Mouse (Mus musculus): ENCODE data around the gene Etfdh. TPM values are rescaled to one million over a fixed set of nuclear protein-coding genes. Genes with fewer than 3 reads are reported as not detected.
A peak's percentile ranks its signal among the peaks of the same experiment; 100 is the strongest.

The Etfdh gene
- polyA plus RNA-seq, 1 experiment from 2014 or later = 67.4 TPM

GRCm38 (mm10) chr3:79627484-79628181 lies 1.7 kb downstream of the Etfdh start:
- peaks cover 10% of the 10 kb centered on the region; the same call in 1 of the 2 replicates for H3K4me1 ChIP-seq
- peak overlapping the region; percentile 86 for H3K4me3 ChIP-seq (replicated peaks)
- 24% methylated on average over 10 of the region's 10 CpGs for WGBS
- peak overlapping the region; percentile 55 for H3K9ac ChIP-seq
- ATAC-seq (replicated peaks; ENCODE audit: low FRiP score) = no peak
- peaks cover 24% of the 10 kb centered on the region for H3K36me3 ChIP-seq
- H3K4me2 ChIP-seq = peak overlapping the region; percentile 70
- no peaks in the 10 kb centered on the region for H3K27me3 ChIP-seq
- H3K27ac ChIP-seq = no peak overlapping the region
- H3K9me3 ChIP-seq (replicated peaks) = peaks cover 4% of the 10 kb centered on the region; the same call in 1 of the 2 replicates

- H3K4me2 ChIP-seq = no peak overlapping the region
- H3K27me3 ChIP-seq = no peaks in the 10 kb centered on the region
- H3K27ac ChIP-seq = no peak overlapping the region
- WGBS = 86% methylated on average over 2 of the region's 2 CpGs
- no peak overlapping the region for H3K9ac ChIP-seq
- H3K36me3 ChIP-seq = peaks cover 65% of the 10 kb centered on the region
- no peaks in the 10 kb centered on the region for H3K4me1 ChIP-seq
- H3K9me3 ChIP-seq (replicated peaks) = no peaks in the 10 kb centered on the region
- no peak overlapping the region for H3K4me3 ChIP-seq (replicated peaks)
- no peak for ATAC-seq (replicated peaks; ENCODE audit: low FRiP score)
Observed at GRCm38 (mm10) chr3:79609886-79610285, 19.4 kb downstream of the Etfdh start.

GRCm38 (mm10) chr3:79595468-79595867 lies 33.8 kb downstream of the Etfdh start:
- H3K9me3 ChIP-seq (replicated peaks) = no peaks in the 10 kb centered on the region
- peaks cover 13% of the 10 kb centered on the region for H3K4me1 ChIP-seq
- 96% methylated on average over 7 of the region's 7 CpGs for WGBS
- H3K27ac ChIP-seq = no peak overlapping the region
- no peaks in the 10 kb centered on the region for H3K27me3 ChIP-seq
- H3K4me3 ChIP-seq (replicated peaks) = no peak overlapping the region
- H3K36me3 ChIP-seq = peaks cover 64% of the 10 kb centered on the region
- no peak overlapping the region for H3K4me2 ChIP-seq
- H3K9ac ChIP-seq = no peak overlapping the region
- ATAC-seq (replicated peaks; ENCODE audit: low FRiP score) = no peak

- ATAC-seq (replicated peaks; ENCODE audit: low FRiP score) = peak; percentile 17; the same call in 1 of the 2 replicates
- Histone ChIP-seq H3K4me3 (replicated peaks) (peak overlapping the region; percentile 69), H3K9ac (peak overlapping the region; percentile 82), H3K4me2 (peak overlapping the region; percentile 63), H3K4me1 (peaks cover 13% of the 10 kb centered on the region), H3K27ac (peak overlapping the region; percentile 88), H3K9me3 (replicated peaks) (no peaks in the 10 kb centered on the region), H3K27me3 (no peaks in the 10 kb centered on the region), H3K36me3 (peaks cover 33% of the 10 kb centered on the region)
- 4% methylated on average over 15 of the region's 15 CpGs for WGBS
Observed at GRCm38 (mm10) chr3:79591793-79592471, 37.4 kb downstream of the Etfdh start.

- H3K27ac ChIP-seq = peak within 1 kb of the TSS; percentile 88
- peak within 1 kb of the TSS; percentile 63 for H3K4me2 ChIP-seq
- H3K9ac ChIP-seq = peak within 1 kb of the TSS; percentile 82
- peak within 1 kb of the TSS; percentile 69 for H3K4me3 ChIP-seq (replicated peaks)
- WGBS = 3% methylated on average over 63 of the region's 63 CpGs
- H3K4me1 ChIP-seq = peaks cover 13% of the 10 kb centered on the region
- no peaks in the 10 kb centered on the region for H3K27me3 ChIP-seq
- no peaks in the 10 kb centered on the region for H3K9me3 ChIP-seq (replicated peaks)
- peak; percentile 87 for ATAC-seq (replicated peaks; ENCODE audit: low FRiP score)
- peaks cover 25% of the 10 kb centered on the region for H3K36me3 ChIP-seq
Observed at GRCm38 (mm10) chr3:79590863-79591792, 38.2 kb downstream of the Etfdh start, which contains the start of gene Ppid. TSS of gene Ppid (plus strand) at chr3:79591342.

GRCm38 (mm10) chr3:79589671-79590070 lies 39.6 kb downstream of the Etfdh start:
- no peak for ATAC-seq (replicated peaks; ENCODE audit: low FRiP score)
- no peaks in the 10 kb centered on the region for H3K9me3 ChIP-seq (replicated peaks)
- H3K27me3 ChIP-seq = no peaks in the 10 kb centered on the region
- WGBS = 80% methylated on average over 2 of the region's 2 CpGs
- H3K27ac ChIP-seq = no peak overlapping the region
- H3K4me1 ChIP-seq = peaks cover 13% of the 10 kb centered on the region
- no peak overlapping the region for H3K9ac ChIP-seq
- H3K4me2 ChIP-seq = no peak overlapping the region
- H3K36me3 ChIP-seq = peaks cover 13% of the 10 kb centered on the region
- no peak overlapping the region for H3K4me3 ChIP-seq (replicated peaks)

GRCm38 (mm10) chr3:79586804-79587203 lies 42.5 kb downstream of the Etfdh start:
- H3K27me3 ChIP-seq = no peaks in the 10 kb centered on the region
- H3K4me2 ChIP-seq = peak overlapping the region; percentile 25; the same call in 1 of the 2 replicates
- no peak overlapping the region for H3K27ac ChIP-seq
- H3K9ac ChIP-seq = no peak overlapping the region
- WGBS = 3% methylated on average over 6 of the region's 6 CpGs
- H3K4me3 ChIP-seq (replicated peaks) = no peak overlapping the region
- 0 out of 2 replicates have a peak, but pooled peaks cover 4% of the 10 kb centered on the region for H3K4me1 ChIP-seq
- ATAC-seq (replicated peaks; ENCODE audit: low FRiP score) = peak; percentile 65
- no peaks in the 10 kb centered on the region for H3K9me3 ChIP-seq (replicated peaks)
- no peaks in the 10 kb centered on the region for H3K36me3 ChIP-seq

GRCm38 (mm10) chr3:79579891-79580575 lies 49.3 kb downstream of the Etfdh start:
- ATAC-seq (replicated peaks; ENCODE audit: low FRiP score) = no peak
- 56% methylated on average over 5 of the region's 5 CpGs for WGBS
- Histone ChIP-seq H3K9ac (no peak overlapping the region), H3K4me3 (replicated peaks) (no peak overlapping the region), H3K9me3 (replicated peaks) (no peaks in the 10 kb centered on the region), H3K27me3 (no peaks in the 10 kb centered on the region), H3K4me2 (no peak overlapping the region), H3K4me1 (peaks cover 13% of the 10 kb centered on the region), H3K27ac (no peak overlapping the region), H3K36me3 (no peaks in the 10 kb centered on the region)

GRCm38 (mm10) chr3:79578164-79578563 lies 51.1 kb downstream of the Etfdh start:
- 54% methylated on average over 6 of the region's 6 CpGs for whole genome bisulfite sequencing

GRCm38 (mm10) chr3:79577606-79578005 lies 51.7 kb downstream of the Etfdh start:
- no peaks in the 10 kb centered on the region for H3K9me3 ChIP-seq (replicated peaks)
- no peak overlapping the region for H3K27ac ChIP-seq
- 82% methylated on average over 6 of the region's 6 CpGs for WGBS
- H3K4me1 ChIP-seq = peaks cover 13% of the 10 kb centered on the region
- H3K9ac ChIP-seq = no peak overlapping the region
- no peak for ATAC-seq (replicated peaks; ENCODE audit: low FRiP score)
- H3K27me3 ChIP-seq = no peaks in the 10 kb centered on the region
- H3K4me3 ChIP-seq (replicated peaks) = no peak overlapping the region
- H3K36me3 ChIP-seq = no peaks in the 10 kb centered on the region
- no peak overlapping the region for H3K4me2 ChIP-seq

More at GRCm38 (mm10) chr3:79578164-79578563, 51.1 kb downstream of the Etfdh start:
- Histone ChIP-seq H3K4me2 (no peak overlapping the region), H3K27me3 (no peaks in the 10 kb centered on the region), H3K4me3 (replicated peaks) (no peak overlapping the region), H3K9ac (no peak overlapping the region), H3K27ac (no peak overlapping the region), H3K36me3 (no peaks in the 10 kb centered on the region), H3K9me3 (replicated peaks) (no peaks in the 10 kb centered on the region), H3K4me1 (peaks cover 13% of the 10 kb centered on the region)
- 0 out of 2 replicates have a peak, but pooled peaks have one; percentile 61 for ATAC-seq (replicated peaks; ENCODE audit: low FRiP score)

- H3K27ac ChIP-seq = no peak overlapping the region
- H3K27me3 ChIP-seq = no peaks in the 10 kb centered on the region
- H3K36me3 ChIP-seq = no peaks in the 10 kb centered on the region
- peak overlapping the region; percentile 45 for H3K4me2 ChIP-seq
- no peak overlapping the region for H3K9ac ChIP-seq
- no peak overlapping the region for H3K4me3 ChIP-seq (replicated peaks)
- WGBS = 24% methylated on average over 5 of the region's 5 CpGs
- H3K9me3 ChIP-seq (replicated peaks) = no peaks in the 10 kb centered on the region
- H3K4me1 ChIP-seq = peaks cover 13% of the 10 kb centered on the region
- peak; percentile 55 for ATAC-seq (replicated peaks; ENCODE audit: low FRiP score)
Observed at GRCm38 (mm10) chr3:79576865-79577264, 52.4 kb downstream of the Etfdh start.
